31 mouse cellular contexts compared by ENCODE assay signal in the genomic region with DNA sequence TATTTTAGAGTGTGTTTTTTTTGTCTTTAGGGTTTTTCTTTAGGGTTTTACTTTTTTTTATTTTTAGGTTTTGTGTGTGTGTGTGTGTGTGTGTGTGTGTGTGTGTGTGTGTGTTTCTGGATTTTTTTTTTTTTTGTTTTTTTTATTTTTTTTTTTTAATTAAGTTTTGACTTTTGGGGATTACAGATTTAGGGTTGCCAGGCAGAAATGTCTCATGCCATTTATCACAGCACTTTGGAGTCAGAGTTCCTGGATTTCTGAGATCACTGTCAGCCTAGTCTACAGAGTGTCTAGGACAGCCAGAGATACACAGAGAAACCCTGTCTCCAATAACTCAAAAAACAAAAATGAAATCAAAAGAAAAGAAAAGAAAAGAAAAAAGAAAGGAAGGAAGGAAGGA. TPM values are rescaled to one million over a fixed set of nuclear protein-coding genes. Genes with fewer than 3 reads are reported as not detected.
A peak's percentile ranks its signal among the peaks of the same experiment; 100 is the strongest.
DNase-seq lines count a peak whose midpoint lies in the region; ATAC-seq and TF ChIP-seq lines count a peak whose summit lies in the region.
"Had no signal": no experiment of that assay in that cellular context is flagged by ENCODE, and none has a peak within 500 bp of the region (broad histone marks: within the 10 kb centered on the region; RNA-seq: fewer than 3 reads in every experiment).

No protein-coding gene starts in this region.

- H3K9me3 ChIP-seq in hindbrain, embryonic 11.5 days (ENCODE audit: control insufficient read depth, low read length), result no peaks in the 10 kb centered on the region
- no peaks in the 10 kb centered on the region for H3K9me3 ChIP-seq in hindbrain, postnatal 0 days (ENCODE audit: low read length)
- H3K9me3 ChIP-seq: G1E had no signal

- DNase-seq in 3T3-L1 (ENCODE audit: low read depth, low spot score) (peak; percentile 83), A20 (ENCODE audit: low read depth, low spot score) (peak; percentile 72), R1 (ENCODE audit: low read depth, low spot score) (peak; percentile 7), adipocyte (ENCODE audit: low spot score) (peak; percentile 79)
- no peak for DNase-seq in urinary bladder, postnatal 14 days (ENCODE audit: low spot score)
- DNase-seq in hindbrain, embryonic 11.5 days (ENCODE audit: low spot score), result no peak
- DNase-seq in hindbrain, postnatal 0 days (ENCODE audit: low spot score), result no peak
- DNase-seq in natural killer cell, adult 2 months (ENCODE audit: low spot score in 2 of 2), result no peak
- DNase-seq: adrenal gland, adult 2 months; adrenal gland, adult 8-10 months; adrenal gland, postnatal 10 days; adrenal gland, postnatal 14 days; adrenal gland, postnatal 25 days; adrenal gland, postnatal 36 days; B cell, adult 2 months; cerebellum, adult 11 months; cerebellum, adult 11-12 months; cerebellum, adult 18-20 months; cerebellum, adult 2 months; cerebellum, adult 8-10 months; cerebellum, adult 9-10 months had no signal

- no peak overlapping the region for H3K4me2 ChIP-seq in hindbrain, embryonic 11.5 days (replicated peaks; ENCODE audit: low read depth, low read length)
- H3K4me2 ChIP-seq in hindbrain, postnatal 0 days (ENCODE audit: low read depth, low read length), result no peak overlapping the region

- no peak overlapping the region for H3K4me3 ChIP-seq in hindbrain, embryonic 11.5 days (ENCODE audit: low read depth, low read length)
- no peak overlapping the region for H3K4me3 ChIP-seq in hindbrain, postnatal 0 days (ENCODE audit: low read length)

- H3K9ac ChIP-seq in hindbrain, embryonic 11.5 days (ENCODE audit: low read depth, low read length), result no peak overlapping the region
- H3K9ac ChIP-seq in hindbrain, postnatal 0 days (replicated peaks; ENCODE audit: low read length), result no peak overlapping the region

- no peaks in the 10 kb centered on the region for H3K4me1 ChIP-seq in hindbrain, embryonic 11.5 days (replicated peaks; ENCODE audit: control insufficient read depth, insufficient read depth, low read length)
- no peaks in the 10 kb centered on the region for H3K4me1 ChIP-seq in hindbrain, postnatal 0 days (ENCODE audit: insufficient read depth, low read length)

- TF ChIP-seq CTCF in hindbrain, postnatal 0 days (IDR thresholded peaks at IDR 0.05; ENCODE audit: low read depth), result no peak

- no peak overlapping the region for H3K27ac ChIP-seq in hindbrain, embryonic 11.5 days (ENCODE audit: low read depth, low read length)
- no peak overlapping the region for H3K27ac ChIP-seq in hindbrain, postnatal 0 days

- no peaks in the 10 kb centered on the region for H3K36me3 ChIP-seq in hindbrain, embryonic 11.5 days (ENCODE audit: control insufficient read depth, insufficient read depth, low read length)
- H3K36me3 ChIP-seq in hindbrain, postnatal 0 days (ENCODE audit: insufficient read depth, low read length), result no peaks in the 10 kb centered on the region
- H3K36me3 ChIP-seq: G1E had no signal

- no peak for ATAC-seq in hindbrain, embryonic 11.5 days (ENCODE audit: low FRiP score)
- no peak for ATAC-seq in hindbrain, postnatal 0 days
- ATAC-seq: activated CD4-positive, CD25-positive, alpha-beta regulatory T cell, adult 4 months; CD4-positive, CD25-positive, alpha-beta regulatory T cell, adult 4 months; Patski had no signal

- H3K27me3 ChIP-seq in hindbrain, embryonic 11.5 days (ENCODE audit: control insufficient read depth, insufficient read depth, low read length), result no peaks in the 10 kb centered on the region
- H3K27me3 ChIP-seq in hindbrain, postnatal 0 days (ENCODE audit: insufficient read depth, low read length), result no peaks in the 10 kb centered on the region
- H3K27me3 ChIP-seq: CH12.LX, Patski had no signal

RNA-seq across cellular contexts. Expression of a gene that starts 14.5 kb away (rescaled TPM):
- not detected in 2 replicates for polyA plus RNA-seq in hindbrain, embryonic 11.5 days (2014; fragmentation: Nextera tagmentation; extraction: Ambion mirVana)
- total RNA-seq in hindbrain, postnatal 0 days (2014; rRNA removed), result not detected in 2 replicates
- polyA plus RNA-seq in hindbrain, postnatal 0 days (2015; fragmentation: Nextera tagmentation; extraction: Ambion mirVana), result not detected in 2 replicates
- total RNA-seq: adrenal gland, adult 18-20 months; adrenal gland, adult 2 months; adrenal gland, adult 8-10 months; adrenal gland, postnatal 10 days; adrenal gland, postnatal 14 days; adrenal gland, postnatal 25 days; adrenal gland, postnatal 36 days; adrenal gland, postnatal 4 days; CH12.LX; ES-E14; G1E; MEL had no signal
- polyA plus RNA-seq: activated CD4-positive, CD25-positive, alpha-beta regulatory T cell, adult 4 months; adrenal gland, adult 2 months; C2C12; CD4-positive, CD25-positive, alpha-beta regulatory T cell, adult 4 months; cerebellum, adult 2 months; G1E; Patski had no signal

RNA-seq across cellular contexts. Expression of a gene that starts 59.3 kb away (rescaled TPM):
- 25.7 and 33.8 TPM in 2 replicates for polyA plus RNA-seq in hindbrain, embryonic 11.5 days (2014; fragmentation: Nextera tagmentation; extraction: Ambion mirVana)
- 23.4 and 28.7 TPM in 2 replicates for total RNA-seq in hindbrain, postnatal 0 days (2014; rRNA removed)
- 21.3 and 24.0 TPM in 2 replicates for polyA plus RNA-seq in hindbrain, postnatal 0 days (2015; fragmentation: Nextera tagmentation; extraction: Ambion mirVana)
- total RNA-seq: CH12.LX had no signal
- polyA plus RNA-seq: G1E, Patski had no signal

Comparison
In these comparisons a context has a peak if more than half of its experiments do, and no peak if none do; other contexts are left out.
1. DNase-seq: peak in 3T3-L1 (single experiment), A20 (single experiment), R1 (single experiment) and adipocyte (single experiment); none in urinary bladder, postnatal 14 days (single experiment), hindbrain, embryonic 11.5 days (single experiment), hindbrain, postnatal 0 days (single experiment) and natural killer cell, adult 2 months (0 of 2).